Mouse (Mus musculus) spleen, adult 12 weeks (tissue): ENCODE results near the gene Prkcb.

Experiments used
- DNase-seq: peaks from one replicate; pipeline ENCODE4 v3.0.0; 2022; ENCODE audit warnings: low spot score

The Prkcb gene

GRCm38 (mm10) chr7:122290165-122290564 lies 1.6 kb downstream of the Prkcb start:
- DNase-seq: no peak

GRCm38 (mm10) chr7:122290771-122291170 lies 2.2 kb downstream of the Prkcb start:
- DNase-seq: no peak

GRCm38 (mm10) chr7:122292151-122292550 lies 3.6 kb downstream of the Prkcb start:
- DNase-seq: no peak

- DNase-seq: no peak
Observed at GRCm38 (mm10) chr7:122294111-122294510, 5.6 kb downstream of the Prkcb start.

- DNase-seq: no peak
Observed at GRCm38 (mm10) chr7:122295363-122295762, 6.8 kb downstream of the Prkcb start.

- no peak for DNase-seq
Observed at GRCm38 (mm10) chr7:122296331-122296730, 7.8 kb downstream of the Prkcb start.

GRCm38 (mm10) chr7:122296805-122297204 lies 8.3 kb downstream of the Prkcb start:
- DNase-seq: no peak

- DNase-seq: no peak
Observed at GRCm38 (mm10) chr7:122297627-122298026, 9.1 kb downstream of the Prkcb start.

GRCm38 (mm10) chr7:122298715-122299114 lies 10.2 kb downstream of the Prkcb start:
- DNase-seq: no peak

- no peak for DNase-seq
Observed at GRCm38 (mm10) chr7:122300538-122300937, 12.0 kb downstream of the Prkcb start.

- DNase-seq: no peak
Observed at GRCm38 (mm10) chr7:122302538-122302937, 14.0 kb downstream of the Prkcb start.

GRCm38 (mm10) chr7:122303988-122304387 lies 15.4 kb downstream of the Prkcb start:
- no peak for DNase-seq

- no peak for DNase-seq
Observed at GRCm38 (mm10) chr7:122304521-122304920, 16.0 kb downstream of the Prkcb start.

GRCm38 (mm10) chr7:122307241-122307640 lies 18.7 kb downstream of the Prkcb start:
- no peak for DNase-seq

GRCm38 (mm10) chr7:122308661-122309060 lies 20.1 kb downstream of the Prkcb start:
- no peak for DNase-seq

- peak; percentile 10 for DNase-seq
Observed at GRCm38 (mm10) chr7:122309909-122310725, 21.6 kb downstream of the Prkcb start.

- DNase-seq: no peak
Observed at GRCm38 (mm10) chr7:122310726-122311018, 22.1 kb downstream of the Prkcb start.

GRCm38 (mm10) chr7:122313690-122314477 lies 25.3 kb downstream of the Prkcb start:
- no peak for DNase-seq

GRCm38 (mm10) chr7:122315720-122316331 lies 27.3 kb downstream of the Prkcb start:
- no peak for DNase-seq

GRCm38 (mm10) chr7:122316681-122317080 lies 28.1 kb downstream of the Prkcb start:
- DNase-seq: no peak

- peak; percentile 23 for DNase-seq
Observed at GRCm38 (mm10) chr7:122317485-122317884, 28.9 kb downstream of the Prkcb start.

GRCm38 (mm10) chr7:122319566-122319965 lies 31.0 kb downstream of the Prkcb start:
- DNase-seq: no peak
